Mouse (Mus musculus): ENCODE data around the gene Arvcf.

DNA sequence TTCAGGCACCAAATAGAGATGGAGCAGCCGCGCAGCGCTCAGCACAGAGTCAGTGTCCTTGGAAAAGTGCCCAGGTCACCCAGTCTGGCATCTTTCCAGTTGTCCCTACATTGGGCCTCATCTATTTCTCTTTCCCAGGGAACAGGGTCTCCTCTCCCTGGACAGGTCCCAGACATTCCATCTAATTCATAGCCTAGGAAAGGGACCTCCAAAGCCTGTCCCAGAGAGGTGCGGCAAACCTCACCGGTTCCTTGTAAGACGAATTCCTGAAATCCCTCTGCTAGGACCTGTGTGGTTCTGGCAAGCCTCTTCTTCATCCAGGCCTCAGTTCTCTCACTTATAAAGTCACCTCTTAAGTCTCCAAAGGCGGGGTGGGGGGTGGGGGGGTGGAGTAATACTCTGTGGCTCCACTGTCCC lies 47.6 kb downstream of the Arvcf start:
- no peak for TF ChIP-seq TCF12 (IDR thresholded peaks at IDR 0.05; ENCODE audit: low read depth, low read length)
- no peak for TF ChIP-seq ZMIZ1 (IDR thresholded peaks at IDR 0.05; ENCODE audit: low read depth, low read length)
- no peak for TF ChIP-seq CTCF (IDR thresholded peaks at IDR 0.05 in 2 of 3, conservative IDR thresholded peaks at IDR 0.05 in 1 of 3; ENCODE audit: control insufficient read depth in 1 of 3, insufficient read depth in 1 of 3, low read depth in 2 of 3, low read length in 3 of 3, poor library complexity in 1 of 3, severe bottlenecking in 1 of 3)
- no peak for TF ChIP-seq ZC3H11A (IDR thresholded peaks at IDR 0.05; ENCODE audit: low read depth, low read length)
- TF ChIP-seq ELF1 (IDR thresholded peaks at IDR 0.05; ENCODE audit: low read depth, low read length), result no peak
- no peak for TF ChIP-seq POLR2AphosphoS2 (IDR thresholded peaks at IDR 0.05; ENCODE audit: low read length)
- TF ChIP-seq NRF1 (IDR thresholded peaks at IDR 0.05; ENCODE audit: insufficient read depth, low read depth, low read length, poor library complexity, severe bottlenecking), result no peak
- TF ChIP-seq ZNF384 (IDR thresholded peaks at IDR 0.05; ENCODE audit: low read depth, low read length), result no peak
- TF ChIP-seq EP300 (IDR thresholded peaks at IDR 0.05; ENCODE audit: low read depth in 1 of 2, low read length in 2 of 2), result no peak
- TF ChIP-seq ETS1 (IDR thresholded peaks at IDR 0.05; ENCODE audit: low read depth, low read length), result no peak
- no peak for TF ChIP-seq GATA1 (IDR thresholded peaks at IDR 0.05; ENCODE audit: low read depth, low read length)
- TF ChIP-seq MXI1 (IDR thresholded peaks at IDR 0.05; ENCODE audit: low read depth, low read length), result no peak
- no peak for TF ChIP-seq CHD2 (IDR thresholded peaks at IDR 0.05; ENCODE audit: low read length)
- TF ChIP-seq POLR2A (IDR thresholded peaks at IDR 0.05; ENCODE audit: control insufficient read depth in 1 of 2, insufficient read depth in 1 of 2, low read depth in 1 of 2, low read length in 2 of 2, poor library complexity in 1 of 2), result no peak

All from MEL (cell line).